Mouse (Mus musculus): Measurements from ENCODE around the gene Samhd1. TPM values are rescaled to one million over a fixed set of nuclear protein-coding genes. Genes with fewer than 3 reads are reported as not detected.

Samhd1 gene
- polyA plus RNA-seq, 1 experiment from 2014 or later = 37.0 TPM

DNA sequence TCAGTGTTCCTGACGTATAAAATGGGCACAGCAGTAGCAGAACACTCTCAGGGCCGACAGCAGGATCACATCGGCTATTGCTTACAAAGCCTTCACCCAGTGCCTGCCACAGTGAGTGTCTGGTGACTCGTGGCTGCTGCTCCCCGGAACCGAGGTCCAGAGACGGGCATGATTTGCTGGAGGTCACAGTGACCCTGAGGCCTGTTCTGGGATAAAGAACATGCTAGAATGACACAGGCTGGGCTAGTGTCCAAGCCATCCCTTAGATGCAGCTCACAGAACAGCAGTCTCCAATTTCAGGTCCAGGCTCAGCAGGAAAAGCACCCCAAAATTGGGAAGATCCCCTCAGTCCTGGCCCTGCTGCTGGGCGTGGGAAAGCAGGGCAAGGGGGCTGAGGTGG lies 80.8 kb downstream of the Samhd1 start:
- no peaks in the 10 kb centered on the region for H3K27me3 ChIP-seq (ENCODE audit: insufficient read depth, low read length)
- WGBS = 68% methylated on average over 8 of the region's 8 CpGs
- peaks cover 70% of the 10 kb centered on the region for H3K36me3 ChIP-seq (ENCODE audit: insufficient read depth)
- TF ChIP-seq CTCF (IDR thresholded peaks at IDR 0.05; ENCODE audit: low read depth) = no peak
- no peak overlapping the region for H3K4me2 ChIP-seq
- no peak overlapping the region for H3K4me3 ChIP-seq (ENCODE audit: low read depth, low read length)
- peak; percentile 62 for ATAC-seq (ENCODE audit: insufficient read depth)
- DNase-seq = peak; percentile 89
- H3K9me3 ChIP-seq (ENCODE audit: low read depth, low read length) = no peaks in the 10 kb centered on the region
- H3K27ac ChIP-seq (ENCODE audit: low read depth) = peak overlapping the region; percentile 88
- H3K4me1 ChIP-seq (ENCODE audit: insufficient read depth) = peaks cover 16% of the 10 kb centered on the region; the same call in 1 of the 2 replicates
- no peak overlapping the region for H3K9ac ChIP-seq

DNA sequence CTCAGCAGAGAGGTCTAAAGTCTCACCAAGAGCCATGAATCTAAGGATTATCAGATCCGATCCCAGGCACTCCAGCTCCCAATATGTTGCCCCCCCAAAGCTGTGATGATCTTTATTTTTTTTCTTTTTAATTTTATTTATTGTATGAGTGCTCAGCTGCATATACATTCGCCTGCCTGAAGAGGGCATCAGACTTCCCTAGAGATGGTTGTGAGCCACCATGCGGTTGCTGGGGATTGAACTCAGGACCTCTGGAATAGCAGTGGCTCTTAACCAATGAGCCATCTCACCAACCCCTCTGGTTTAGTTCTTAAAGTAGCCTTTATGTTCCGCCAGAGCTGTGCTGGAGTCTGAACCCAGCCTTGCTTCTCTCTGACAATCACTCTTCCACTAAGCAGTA lies 81.3 kb downstream of the Samhd1 start:
- peaks cover 11% of the 10 kb centered on the region; the same call in 1 of the 2 replicates for H3K4me1 ChIP-seq (ENCODE audit: insufficient read depth)
- no peak overlapping the region for H3K4me2 ChIP-seq
- peak overlapping the region; percentile 88; the same call in 1 of the 2 replicates for H3K27ac ChIP-seq (ENCODE audit: low read depth)
- peak; percentile 43 for DNase-seq
- H3K9ac ChIP-seq = no peak overlapping the region
- ATAC-seq (ENCODE audit: insufficient read depth) = no peak
- H3K9me3 ChIP-seq (ENCODE audit: low read depth, low read length) = no peaks in the 10 kb centered on the region
- no peaks in the 10 kb centered on the region for H3K27me3 ChIP-seq (ENCODE audit: insufficient read depth, low read length)
- no peak overlapping the region for H3K4me3 ChIP-seq (ENCODE audit: low read depth, low read length)
- WGBS = 73% methylated on average over 4 of the region's 4 CpGs
- peak; percentile 43 for TF ChIP-seq CTCF (IDR thresholded peaks at IDR 0.05; ENCODE audit: low read depth)
- H3K36me3 ChIP-seq (ENCODE audit: insufficient read depth) = peaks cover 69% of the 10 kb centered on the region

DNA sequence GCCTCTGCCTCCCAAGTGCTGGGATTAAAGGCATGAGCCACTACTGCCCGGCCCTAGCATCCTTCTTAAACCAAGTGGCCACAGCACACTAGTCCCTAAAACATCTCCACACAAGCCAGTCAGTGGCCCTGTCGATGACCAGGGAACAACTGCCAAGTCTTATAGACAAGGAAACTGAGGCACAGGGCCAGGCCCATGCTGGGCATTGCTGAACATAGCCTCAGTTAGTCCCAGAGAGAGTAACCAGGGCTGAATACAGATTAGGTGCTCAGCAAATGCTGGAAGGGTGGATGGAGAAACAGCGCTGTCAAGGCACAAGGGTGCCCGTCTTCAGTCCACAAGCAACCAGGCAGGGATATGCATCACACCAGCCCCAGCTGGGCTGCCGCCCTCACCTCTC lies 81.9 kb downstream of the Samhd1 start:
- no peak for TF ChIP-seq CTCF (IDR thresholded peaks at IDR 0.05; ENCODE audit: low read depth)
- H3K36me3 ChIP-seq (ENCODE audit: insufficient read depth) = peaks cover 69% of the 10 kb centered on the region
- H3K9ac ChIP-seq = no peak overlapping the region
- no peaks in the 10 kb centered on the region for H3K9me3 ChIP-seq (ENCODE audit: low read depth, low read length)
- H3K4me1 ChIP-seq (ENCODE audit: insufficient read depth) = peaks cover 7% of the 10 kb centered on the region; the same call in 1 of the 2 replicates
- ATAC-seq (ENCODE audit: insufficient read depth) = no peak
- WGBS = 91% methylated on average over 5 of the region's 5 CpGs
- DNase-seq = no peak
- no peak overlapping the region for H3K4me3 ChIP-seq (ENCODE audit: low read depth, low read length)
- H3K27ac ChIP-seq (ENCODE audit: low read depth) = no peak overlapping the region
- no peaks in the 10 kb centered on the region for H3K27me3 ChIP-seq (ENCODE audit: insufficient read depth, low read length)
- no peak overlapping the region for H3K4me2 ChIP-seq

DNA sequence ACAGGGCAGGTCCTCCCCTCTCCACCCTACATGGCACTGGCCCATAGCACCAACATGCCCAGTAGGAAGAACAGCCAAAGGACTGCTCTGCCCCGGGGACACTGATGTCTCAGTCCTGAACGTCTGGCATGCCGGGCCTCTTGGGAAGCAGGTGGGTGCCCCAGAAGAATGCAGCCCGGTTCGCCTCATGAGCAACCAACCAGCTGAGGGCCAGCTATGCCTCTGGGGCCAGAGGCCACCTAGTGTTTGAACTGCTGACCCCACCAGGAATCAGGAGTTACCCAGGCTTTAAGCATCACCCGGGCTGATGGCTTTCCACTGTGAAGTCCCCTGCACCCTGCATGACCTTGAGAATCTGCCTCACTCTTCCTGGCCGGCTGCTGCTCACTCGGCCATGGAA lies 82.6 kb downstream of the Samhd1 start:
- ATAC-seq (ENCODE audit: insufficient read depth) = no peak
- H3K27me3 ChIP-seq (ENCODE audit: insufficient read depth, low read length) = no peaks in the 10 kb centered on the region
- H3K36me3 ChIP-seq (ENCODE audit: insufficient read depth) = peaks cover 63% of the 10 kb centered on the region
- H3K4me2 ChIP-seq = no peak overlapping the region
- no peak overlapping the region for H3K9ac ChIP-seq
- H3K27ac ChIP-seq (ENCODE audit: low read depth) = no peak overlapping the region
- TF ChIP-seq CTCF (IDR thresholded peaks at IDR 0.05; ENCODE audit: low read depth) = no peak
- no peak overlapping the region for H3K4me3 ChIP-seq (ENCODE audit: low read depth, low read length)
- WGBS = 75% methylated on average over 8 of the region's 8 CpGs
- no peaks in the 10 kb centered on the region for H3K9me3 ChIP-seq (ENCODE audit: low read depth, low read length)
- no peak for DNase-seq
- peaks cover 7% of the 10 kb centered on the region; the same call in 1 of the 2 replicates for H3K4me1 ChIP-seq (ENCODE audit: insufficient read depth)

DNA sequence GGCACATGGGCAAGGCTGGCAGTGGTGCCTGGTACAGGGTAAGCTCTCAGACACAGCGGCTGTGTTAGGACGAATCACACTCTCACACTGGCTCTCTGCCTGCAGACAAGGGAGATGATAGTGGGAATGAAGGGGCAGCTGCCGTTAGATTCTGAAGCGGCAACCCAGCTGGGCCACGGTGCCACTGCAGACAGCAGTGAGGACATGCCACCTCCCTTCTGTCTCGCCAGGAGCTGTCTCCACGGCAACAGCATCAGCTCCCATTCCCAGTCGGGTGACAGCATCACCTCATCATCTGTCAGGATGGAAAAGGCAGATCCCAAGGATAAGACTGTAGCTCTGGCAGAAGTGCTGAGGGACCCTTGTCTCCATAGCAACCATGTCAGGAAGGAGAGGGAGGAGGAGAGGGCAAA lies 85.2 kb downstream of the Samhd1 start:
- Histone ChIP-seq H3K9me3 (ENCODE audit: low read depth, low read length) (no peaks in the 10 kb centered on the region), H3K4me2 (no peak overlapping the region), H3K9ac (no peak overlapping the region), H3K4me3 (ENCODE audit: low read depth, low read length) (no peak overlapping the region), H3K4me1 (ENCODE audit: insufficient read depth) (no peaks in the 10 kb centered on the region), H3K27ac (ENCODE audit: low read depth) (no peak overlapping the region), H3K36me3 (ENCODE audit: insufficient read depth) (peaks cover 69% of the 10 kb centered on the region), H3K27me3 (ENCODE audit: insufficient read depth, low read length) (no peaks in the 10 kb centered on the region)
- ATAC-seq (ENCODE audit: insufficient read depth) = no peak
- 49% methylated on average over 8 of the region's 8 CpGs for WGBS
- peak; percentile 59 for DNase-seq
- no peak for TF ChIP-seq CTCF (IDR thresholded peaks at IDR 0.05; ENCODE audit: low read depth)

DNA sequence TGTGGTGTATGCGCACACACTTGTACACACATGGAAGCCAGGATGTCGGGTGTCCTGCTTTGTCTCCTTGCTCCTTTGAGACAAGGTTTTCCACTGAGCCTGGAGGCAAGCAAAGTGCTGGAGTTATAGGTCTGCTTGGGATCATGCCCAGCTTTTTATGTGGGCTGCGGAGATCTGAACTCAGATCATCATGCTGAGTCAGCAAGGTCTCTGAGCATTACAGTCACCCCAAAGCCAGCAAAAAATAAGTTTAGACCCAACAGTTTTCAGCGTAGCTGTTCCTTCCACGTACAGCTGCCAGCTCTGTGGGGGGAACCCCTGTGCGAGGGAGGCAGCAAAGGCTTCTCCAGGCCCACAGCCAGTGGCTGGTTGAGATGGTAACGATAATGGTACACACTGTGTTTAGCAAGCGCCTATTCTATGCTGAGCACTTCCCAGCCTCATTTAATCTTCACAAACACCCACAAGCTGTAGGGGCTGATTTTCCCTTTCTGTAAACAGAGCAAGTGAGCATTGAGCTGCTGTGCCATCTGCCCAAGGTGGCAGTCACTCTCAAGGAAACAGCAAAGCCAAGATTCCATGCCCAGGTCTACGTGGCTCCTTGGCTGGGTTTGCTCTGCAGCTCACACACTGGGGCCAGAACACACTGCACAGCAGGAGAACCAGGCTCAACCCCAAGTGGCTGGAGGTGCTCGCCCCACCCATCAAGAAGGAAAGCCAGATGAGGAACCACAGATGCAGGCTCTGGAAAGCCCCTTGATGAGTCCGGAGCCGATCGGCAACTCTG lies 86.5 kb downstream of the Samhd1 start:
- ATAC-seq (ENCODE audit: insufficient read depth) = no peak
- TF ChIP-seq CTCF (IDR thresholded peaks at IDR 0.05; ENCODE audit: low read depth) = no peak
- H3K9ac ChIP-seq = no peak overlapping the region
- H3K4me3 ChIP-seq (ENCODE audit: low read depth, low read length) = no peak overlapping the region
- no peaks in the 10 kb centered on the region for H3K4me1 ChIP-seq (ENCODE audit: insufficient read depth)
- H3K27me3 ChIP-seq (ENCODE audit: insufficient read depth, low read length) = no peaks in the 10 kb centered on the region
- H3K4me2 ChIP-seq = no peak overlapping the region
- no peaks in the 10 kb centered on the region for H3K9me3 ChIP-seq (ENCODE audit: low read depth, low read length)
- peaks cover 69% of the 10 kb centered on the region for H3K36me3 ChIP-seq (ENCODE audit: insufficient read depth)
- DNase-seq = no peak
- peak overlapping the region; percentile 2; the same call in 1 of the 2 replicates for H3K27ac ChIP-seq (ENCODE audit: low read depth)
- WGBS = 81% methylated on average over 13 of the region's 13 CpGs

Other genes with a start within 250 kb of the Samhd1 start
- 0.21 and 0.50 TPM in 2 replicates for gene Sla2, start 248.1 kb downstream of the Samhd1 start, polyA plus RNA-seq (2014; fragmentation: Nextera tagmentation; extraction: Ambion mirVana)
- 43.7 TPM in 2 replicates for gene Ndrg3, start 143.2 kb downstream of the Samhd1 start, polyA plus RNA-seq (2014; fragmentation: Nextera tagmentation; extraction: Ambion mirVana)
- gene Dsn1, start 128.1 kb downstream of the Samhd1 start, polyA plus RNA-seq (2014; fragmentation: Nextera tagmentation; extraction: Ambion mirVana) = 44.2 and 46.6 TPM in 2 replicates
- 8.6 and 8.9 TPM in 2 replicates for gene Soga1, start 56.0 kb downstream of the Samhd1 start, polyA plus RNA-seq (2014; fragmentation: Nextera tagmentation; extraction: Ambion mirVana)
- not detected in 2 replicates for gene Tldc2, start 48.2 kb downstream of the Samhd1 start, polyA plus RNA-seq (2014; fragmentation: Nextera tagmentation; extraction: Ambion mirVana)
- 36.4 and 37.3 TPM in 2 replicates for gene Rbl1, start 69.3 kb upstream of the Samhd1 start, polyA plus RNA-seq (2014; fragmentation: Nextera tagmentation; extraction: Ambion mirVana)
- gene Rpn2, start 143.8 kb upstream of the Samhd1 start, polyA plus RNA-seq (2014; fragmentation: Nextera tagmentation; extraction: Ambion mirVana) = 355 and 359 TPM in 2 replicates
- gene Mroh8, start 144.3 kb upstream of the Samhd1 start, polyA plus RNA-seq (2014; fragmentation: Nextera tagmentation; extraction: Ambion mirVana) = 0.43 and 0.50 TPM in 2 replicates
- gene Ghrh, start 212.2 kb upstream of the Samhd1 start, polyA plus RNA-seq (2014; fragmentation: Nextera tagmentation; extraction: Ambion mirVana) = not detected in 2 replicates
- gene Manbal, start 232.3 kb upstream of the Samhd1 start, polyA plus RNA-seq (2014; fragmentation: Nextera tagmentation; extraction: Ambion mirVana) = 38.7 and 42.6 TPM in 2 replicates

Measured in lung, embryonic 14.5 days (tissue).